Mouse (Mus musculus): ENCODE data around the gene Rgs6. TPM values are rescaled to one million over a fixed set of nuclear protein-coding genes. Genes with fewer than 3 reads are reported as not detected.

Gene Rgs6
- total and polyA plus RNA-seq, 3 experiments = not detected

- H3K4me3 ChIP-seq (replicated peaks in 1 of 3; ENCODE audit: low read depth in 2 of 3, low read length in 2 of 3, poor library complexity in 1 of 3) = no peak overlapping the region
- H3K4me2 ChIP-seq (ENCODE audit: insufficient read depth, low read depth, poor library complexity, severe bottlenecking) = no peak overlapping the region
- in situ Hi-C loops (cut with MboI; ENCODE audit: low pct_ligation_motif_present, low pct_unique_long_range_greater_than_20kb, low sequenced_read_pairs) = no loop called here
- peak; percentile 78 for TF ChIP-seq RAD21 (IDR thresholded peaks at IDR 0.05; ENCODE audit: low read depth, low read length)
- TF ChIP-seq ZC3H11A (IDR thresholded peaks at IDR 0.05; ENCODE audit: low read depth, low read length) = peak; percentile 56
- TF ChIP-seq CTCF (conservative IDR thresholded peaks at IDR 0.05 in 1 of 2, IDR thresholded peaks at IDR 0.05 in 1 of 2; ENCODE audit: low read depth in 2 of 2, low read length in 2 of 2) = peak; percentile 73 to 85
- peak; percentile 94 for TF ChIP-seq SMC3 (IDR thresholded peaks at IDR 0.05; ENCODE audit: low read depth, low read length)
- TF ChIP-seq E2F4 (IDR thresholded peaks at IDR 0.05; ENCODE audit: insufficient replicate concordance, low read depth, low read length) = no peak
- TF ChIP-seq MAX (IDR thresholded peaks at IDR 0.05; ENCODE audit: low read length) = no peak
- H3K79me2 ChIP-seq (replicated peaks; ENCODE audit: control insufficient read depth, extremely low read depth, insufficient read depth, poor library complexity, severe bottlenecking) = no peaks in the 10 kb centered on the region
- peak; percentile 53 for DNase-seq (ENCODE audit: extremely low read depth)
- no peaks in the 10 kb centered on the region for H3K36me3 ChIP-seq (replicated peaks in 1 of 2; ENCODE audit: control insufficient read depth in 1 of 2, insufficient read depth in 1 of 2, low read length in 1 of 2)
- H3K9ac ChIP-seq (ENCODE audit: insufficient read depth, low read depth) = no peak overlapping the region
- H3K27ac ChIP-seq (ENCODE audit: insufficient read depth, low read depth) = no peak overlapping the region
- no peaks in the 10 kb centered on the region for H3K9me3 ChIP-seq (replicated peaks; ENCODE audit: low read length)
- dilution Hi-C loops (cut with MboI; ENCODE audit: extremely low pct_ligation_motif_present, extremely low pct_unique_long_range_greater_than_20kb, low sequenced_read_pairs) = no loop called here
- no peaks in the 10 kb centered on the region for H3K27me3 ChIP-seq (replicated peaks)
- H3K4me1 ChIP-seq (ENCODE audit: control insufficient read depth in 1 of 2, insufficient read depth in 2 of 2) = peaks cover 0 to 6% of the 10 kb centered on the region in 2 experiments; a peak in 1 of 4 replicates
These were observed 112.7 kb downstream of the Rgs6 start for GRCm38 (mm10) chr12:82700840-82701239.

DNA sequence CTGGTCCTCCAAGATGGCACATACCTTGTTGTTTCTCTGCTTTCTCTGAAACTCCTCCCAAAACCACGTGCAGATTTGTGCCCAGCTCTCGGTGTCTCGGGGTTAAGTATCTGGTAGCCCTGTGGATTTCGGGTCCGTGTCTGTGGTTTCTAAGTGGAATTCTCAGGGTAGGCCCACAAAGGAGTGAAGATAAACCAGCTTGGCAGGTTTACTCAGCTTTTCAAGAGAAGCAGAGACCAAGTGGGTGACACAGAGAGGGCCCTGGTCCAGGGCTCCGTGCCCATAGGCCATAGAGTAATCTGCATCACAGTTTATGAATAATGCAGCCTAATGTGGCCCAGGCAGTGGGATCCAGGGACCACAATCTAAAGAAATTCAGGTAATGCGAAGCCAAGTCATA lies 113.3 kb downstream of the Rgs6 start:
- H3K9me3 ChIP-seq (replicated peaks; ENCODE audit: low read length) = no peaks in the 10 kb centered on the region
- H3K36me3 ChIP-seq (replicated peaks in 1 of 2; ENCODE audit: control insufficient read depth in 1 of 2, insufficient read depth in 1 of 2, low read length in 1 of 2) = no peaks in the 10 kb centered on the region
- DNase-seq (ENCODE audit: extremely low read depth) = no peak
- no peak overlapping the region for H3K4me2 ChIP-seq (ENCODE audit: insufficient read depth, low read depth, poor library complexity, severe bottlenecking)
- no peak for TF ChIP-seq JUN (IDR thresholded peaks at IDR 0.05; ENCODE audit: insufficient read depth, low read depth, low read length)
- no peak for TF ChIP-seq ELF1 (IDR thresholded peaks at IDR 0.05; ENCODE audit: low read depth, low read length)
- TF ChIP-seq NELFE (IDR thresholded peaks at IDR 0.05; ENCODE audit: low read depth, low read length) = no peak
- no peak for TF ChIP-seq JUND (conservative IDR thresholded peaks at IDR 0.05; ENCODE audit: low read depth, low read length)
- no peak for TF ChIP-seq TBP (conservative IDR thresholded peaks at IDR 0.05; ENCODE audit: low read depth, low read length)
- in situ Hi-C loops (cut with MboI; ENCODE audit: low pct_ligation_motif_present, low pct_unique_long_range_greater_than_20kb, low sequenced_read_pairs) (no loop called here), dilution Hi-C loops (cut with MboI; ENCODE audit: extremely low pct_ligation_motif_present, extremely low pct_unique_long_range_greater_than_20kb, low sequenced_read_pairs) (no loop called here)
- no peaks in the 10 kb centered on the region for H3K79me2 ChIP-seq (replicated peaks; ENCODE audit: control insufficient read depth, extremely low read depth, insufficient read depth, poor library complexity, severe bottlenecking)
- H3K4me3 ChIP-seq (replicated peaks in 1 of 3; ENCODE audit: low read depth in 2 of 3, low read length in 2 of 3, poor library complexity in 1 of 3) = no peak overlapping the region
- H3K27ac ChIP-seq (ENCODE audit: insufficient read depth, low read depth) = no peak overlapping the region
- no peaks in the 10 kb centered on the region for H3K27me3 ChIP-seq (replicated peaks)
- peaks cover 0 to 6% of the 10 kb centered on the region in 2 experiments; a peak in 1 of 4 replicates for H3K4me1 ChIP-seq (ENCODE audit: control insufficient read depth in 1 of 2, insufficient read depth in 2 of 2)
- H3K9ac ChIP-seq (ENCODE audit: insufficient read depth, low read depth) = no peak overlapping the region

DNA sequence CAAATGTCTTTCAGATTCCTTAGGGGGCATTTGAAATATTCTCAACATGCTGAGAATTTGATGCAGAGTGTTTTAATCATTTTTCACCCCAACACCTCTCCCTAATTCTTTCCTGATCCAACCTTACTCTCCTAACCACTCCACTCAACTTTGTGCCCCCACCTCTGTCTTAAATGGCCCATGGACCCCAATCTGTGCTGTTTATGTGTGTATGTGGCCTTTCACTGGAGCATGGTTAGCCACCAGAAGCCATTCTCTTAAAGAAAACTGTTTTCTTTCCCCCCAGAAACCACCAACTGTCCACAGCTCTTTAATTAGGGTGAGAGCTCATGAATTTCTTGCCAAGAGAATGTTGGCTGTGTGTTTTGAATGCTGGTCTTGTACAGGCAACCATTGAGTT lies 122.3 kb downstream of the Rgs6 start:
- in situ Hi-C loops (cut with MboI; ENCODE audit: low pct_ligation_motif_present, low pct_unique_long_range_greater_than_20kb, low sequenced_read_pairs) (no loop called here), dilution Hi-C loops (cut with MboI; ENCODE audit: extremely low pct_ligation_motif_present, extremely low pct_unique_long_range_greater_than_20kb, low sequenced_read_pairs) (no loop called here)
- Histone ChIP-seq H3K4me1 (ENCODE audit: control insufficient read depth in 1 of 2, insufficient read depth in 2 of 2) (peaks cover 4 to 18% of the 10 kb centered on the region in 2 experiments), H3K9ac (ENCODE audit: insufficient read depth, low read depth) (no peak overlapping the region), H3K79me2 (replicated peaks; ENCODE audit: control insufficient read depth, extremely low read depth, insufficient read depth, poor library complexity, severe bottlenecking) (no peaks in the 10 kb centered on the region), H3K36me3 (replicated peaks in 1 of 2; ENCODE audit: control insufficient read depth in 1 of 2, insufficient read depth in 1 of 2, low read length in 1 of 2) (no peaks in the 10 kb centered on the region), H3K4me2 (ENCODE audit: insufficient read depth, low read depth, poor library complexity, severe bottlenecking) (no peak overlapping the region), H3K9me3 (replicated peaks; ENCODE audit: low read length) (no peaks in the 10 kb centered on the region), H3K27me3 (replicated peaks) (no peaks in the 10 kb centered on the region), H3K27ac (ENCODE audit: insufficient read depth, low read depth) (no peak overlapping the region), H3K4me3 (replicated peaks in 1 of 3; ENCODE audit: low read depth in 2 of 3, low read length in 2 of 3, poor library complexity in 1 of 3) (no peak overlapping the region)
- TF ChIP-seq POLR2AphosphoS2 (IDR thresholded peaks at IDR 0.05; ENCODE audit: low read depth, low read length) = no peak
- no peak for TF ChIP-seq SIN3A (IDR thresholded peaks at IDR 0.05; ENCODE audit: low read length)
- TF ChIP-seq POLR2A (IDR thresholded peaks at IDR 0.05; ENCODE audit: low read depth, low read length) = no peak
- no peak for TF ChIP-seq GABPA (IDR thresholded peaks at IDR 0.05; ENCODE audit: insufficient replicate concordance, low read depth, low read length)
- no peak for TF ChIP-seq PAX5 (IDR thresholded peaks at IDR 0.05; ENCODE audit: low read length)
- no peak for TF ChIP-seq ZKSCAN1 (IDR thresholded peaks at IDR 0.05; ENCODE audit: borderline replicate concordance, low read depth, low read length)
- TF ChIP-seq EP300 (IDR thresholded peaks at IDR 0.05; ENCODE audit: low read length) = no peak
- TF ChIP-seq KAT2A (IDR thresholded peaks at IDR 0.05; ENCODE audit: insufficient replicate concordance, low read length) = no peak
- no peak for TF ChIP-seq MAZ (IDR thresholded peaks at IDR 0.05; ENCODE audit: low read depth, low read length)
- no peak for TF ChIP-seq RAD21 (IDR thresholded peaks at IDR 0.05; ENCODE audit: low read depth, low read length)
- no peak for TF ChIP-seq IRF4 (IDR thresholded peaks at IDR 0.05; ENCODE audit: low read depth, low read length)
- TF ChIP-seq CHD1 (IDR thresholded peaks at IDR 0.05; ENCODE audit: low read depth, low read length) = no peak
- no peak for TF ChIP-seq RCOR1 (conservative IDR thresholded peaks at IDR 0.05; ENCODE audit: low read depth, low read length)
- no peak for TF ChIP-seq UBTF (IDR thresholded peaks at IDR 0.05; ENCODE audit: low read depth, low read length)
- no peak for TF ChIP-seq MAX (IDR thresholded peaks at IDR 0.05; ENCODE audit: low read length)
- no peak for TF ChIP-seq ZMIZ1 (IDR thresholded peaks at IDR 0.05; ENCODE audit: low read depth, low read length)
- TF ChIP-seq TCF12 (IDR thresholded peaks at IDR 0.05; ENCODE audit: low read depth, low read length) = no peak
- TF ChIP-seq CHD2 (IDR thresholded peaks at IDR 0.05; ENCODE audit: low read length) = no peak
- TF ChIP-seq NELFE (IDR thresholded peaks at IDR 0.05; ENCODE audit: low read depth, low read length) = no peak
- no peak for DNase-seq (ENCODE audit: extremely low read depth)
